Mouse (Mus musculus): ENCODE results near the gene Poc1a.
A peak's percentile ranks its signal among the peaks of the same experiment; 100 is the strongest.

The Poc1a gene

DNA sequence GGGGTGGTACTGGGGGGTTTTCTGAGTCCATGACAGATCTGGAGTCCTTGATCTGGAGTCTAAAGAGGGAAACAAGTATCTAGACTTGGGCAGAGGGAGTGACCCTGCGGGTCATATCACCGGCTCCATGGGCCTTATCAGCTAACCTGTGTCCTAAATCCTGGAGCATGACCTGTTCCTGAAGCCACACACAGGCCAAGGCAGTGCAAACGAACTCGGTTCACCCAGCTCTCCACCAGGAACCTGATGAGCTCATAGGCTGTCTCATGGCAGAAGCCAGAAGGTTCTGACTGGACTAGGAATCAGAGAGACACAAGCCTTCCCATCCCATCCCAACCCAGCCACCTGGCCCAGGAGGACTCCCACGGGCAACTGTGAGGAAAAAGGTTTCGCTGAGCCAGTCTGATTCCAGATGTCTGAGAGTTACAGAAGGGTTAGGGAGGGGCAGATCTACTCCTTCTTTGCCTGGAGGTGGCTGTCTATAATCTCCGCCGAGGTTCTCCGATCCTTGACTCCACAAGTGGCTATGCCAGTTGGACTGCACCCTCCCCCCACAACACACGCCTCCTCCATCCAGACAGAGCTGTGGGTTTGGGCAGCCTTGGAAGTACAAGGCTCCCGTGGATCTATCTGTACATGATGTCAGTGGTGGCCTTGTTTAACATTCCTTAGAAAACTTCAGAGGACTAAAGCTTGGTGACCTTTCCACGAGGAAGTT is 15.3 kb upstream of the Poc1a start:
- DNase-seq (ENCODE audit: low read depth, low spot score): no peak

DNA sequence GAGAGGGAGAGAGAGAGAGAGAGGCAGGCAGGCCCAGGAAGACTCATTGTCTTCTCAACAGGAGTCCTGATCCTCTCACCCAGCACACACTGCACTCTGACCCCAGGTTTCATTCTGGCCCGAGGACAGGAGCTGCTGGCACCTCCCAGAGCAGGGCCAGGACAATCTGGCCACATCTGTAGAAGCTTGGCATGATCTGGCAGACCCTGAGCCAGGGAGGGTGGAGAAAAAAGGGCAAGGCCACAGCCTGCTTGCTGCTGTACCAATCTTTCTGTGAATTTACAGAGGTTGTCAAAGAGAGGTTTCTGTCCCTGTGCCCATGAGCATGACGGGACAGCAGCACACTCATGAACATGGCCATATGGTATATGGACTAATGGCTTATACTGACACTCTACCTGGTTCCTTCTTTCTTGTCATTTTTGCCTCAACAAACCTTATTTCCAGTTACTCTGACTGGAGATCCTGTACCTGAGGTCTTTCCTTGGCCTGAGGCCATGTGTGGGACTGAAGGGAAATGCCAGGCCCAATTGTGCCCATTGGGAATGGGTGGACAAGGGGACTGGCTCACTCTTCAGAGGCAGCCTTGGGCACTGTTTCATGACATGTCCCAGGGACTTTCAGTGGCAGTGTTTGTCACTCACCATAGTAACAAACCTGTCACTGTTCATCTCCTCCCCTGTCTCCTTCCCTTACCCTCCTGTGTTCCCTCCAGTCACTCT is 13.8 kb upstream of the Poc1a start:
- no peak for DNase-seq (ENCODE audit: low read depth, low spot score)

GRCm38 (mm10) chr9:106268421-106268820 is 12.4 kb upstream of the Poc1a start:
- no peak for DNase-seq (ENCODE audit: low read depth, low spot score)

- no peak for DNase-seq (ENCODE audit: low read depth, low spot score)
These were observed 11.6 kb upstream of the Poc1a start for GRCm38 (mm10) chr9:106269076-106269788.

GRCm38 (mm10) chr9:106269879-106270278 is 11.0 kb upstream of the Poc1a start:
- DNase-seq (ENCODE audit: low read depth, low spot score): no peak

GRCm38 (mm10) chr9:106270656-106271055 is 10.2 kb upstream of the Poc1a start:
- DNase-seq (ENCODE audit: low read depth, low spot score): no peak

- DNase-seq (ENCODE audit: low read depth, low spot score): no peak
These were observed 8.6 kb upstream of the Poc1a start for GRCm38 (mm10) chr9:106272288-106272687.

DNA sequence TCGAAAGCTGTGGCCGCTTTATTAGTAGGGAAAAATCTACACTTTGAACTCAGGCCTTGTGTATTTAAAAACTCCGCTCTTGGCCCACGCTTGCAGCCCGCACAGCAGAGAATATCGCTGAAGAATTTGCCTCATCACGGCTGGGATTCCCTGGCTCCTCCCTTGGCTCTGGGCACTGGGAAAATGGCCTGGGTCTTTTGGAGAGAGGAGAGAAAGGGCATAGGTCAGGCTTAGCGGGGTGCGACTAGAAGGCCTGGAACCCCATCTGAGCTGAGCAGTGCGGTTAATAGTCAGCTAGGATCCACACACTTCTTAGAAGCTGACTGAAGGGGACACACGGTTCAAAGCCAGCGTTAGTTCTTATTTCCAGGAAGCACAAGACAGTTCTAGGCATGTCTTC is 7.6 kb upstream of the Poc1a start:
- no peak for DNase-seq (ENCODE audit: low read depth, low spot score)

- no peak for DNase-seq (ENCODE audit: low read depth, low spot score)
These were observed 7.1 kb upstream of the Poc1a start for GRCm38 (mm10) chr9:106273791-106274190.

DNA sequence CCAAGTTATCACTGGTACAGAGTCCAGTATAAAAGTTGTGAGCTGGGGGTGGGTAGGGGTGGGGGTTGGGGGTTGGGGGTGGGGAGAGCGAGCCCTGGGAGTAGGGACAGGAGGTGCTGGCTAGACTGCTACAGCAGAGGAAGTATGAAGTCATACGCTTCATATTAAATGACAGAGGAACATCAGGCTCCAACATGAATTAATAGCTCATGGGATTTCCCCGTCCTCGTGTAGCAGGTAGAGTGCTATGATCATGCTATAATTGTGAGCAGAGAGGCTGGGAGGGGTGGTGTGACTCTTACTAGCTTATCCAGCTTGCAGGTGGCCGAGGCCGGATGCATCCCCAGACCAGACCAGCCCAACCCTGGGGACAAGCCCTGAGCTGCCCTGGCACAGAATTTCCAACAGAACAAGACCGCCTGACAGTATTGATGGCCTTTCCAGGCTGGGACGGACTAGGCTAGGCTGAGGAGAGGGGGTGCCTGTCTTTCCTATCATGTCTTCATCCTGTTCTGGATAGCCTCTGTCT is 6.1 kb upstream of the Poc1a start:
- DNase-seq (ENCODE audit: low read depth, low spot score): no peak

- no peak for DNase-seq (ENCODE audit: low read depth, low spot score)
These were observed 5.1 kb upstream of the Poc1a start for GRCm38 (mm10) chr9:106275806-106276205.

DNA sequence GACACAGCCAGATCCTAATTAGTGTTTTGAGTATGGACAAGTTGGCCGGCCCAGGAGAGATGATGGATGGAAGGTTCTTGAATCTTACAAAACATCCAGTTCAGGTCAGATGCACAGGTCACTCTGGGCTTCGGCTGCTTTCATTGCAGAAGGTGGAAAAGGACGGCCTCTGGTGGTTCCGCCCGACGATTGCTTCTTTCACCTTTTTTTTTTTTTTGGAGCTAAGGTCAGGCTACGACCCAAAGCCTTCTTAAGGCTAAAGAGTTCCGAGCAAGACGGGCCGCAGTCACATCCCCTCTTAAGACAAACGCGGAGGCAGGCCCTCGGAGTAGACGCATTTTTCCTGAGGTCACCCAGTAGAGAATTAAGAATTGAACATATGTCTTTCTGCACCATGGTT is 475 bp upstream of the Poc1a start:
- peak; percentile 39 for DNase-seq (ENCODE audit: low read depth, low spot score)

GRCm38 (mm10) chr9:106282024-106282423 is 1.2 kb downstream of the Poc1a start:
- no peak for DNase-seq (ENCODE audit: low read depth, low spot score)

GRCm38 (mm10) chr9:106287165-106287564 is 6.3 kb downstream of the Poc1a start:
- no peak for DNase-seq (ENCODE audit: low read depth, low spot score)

DNA sequence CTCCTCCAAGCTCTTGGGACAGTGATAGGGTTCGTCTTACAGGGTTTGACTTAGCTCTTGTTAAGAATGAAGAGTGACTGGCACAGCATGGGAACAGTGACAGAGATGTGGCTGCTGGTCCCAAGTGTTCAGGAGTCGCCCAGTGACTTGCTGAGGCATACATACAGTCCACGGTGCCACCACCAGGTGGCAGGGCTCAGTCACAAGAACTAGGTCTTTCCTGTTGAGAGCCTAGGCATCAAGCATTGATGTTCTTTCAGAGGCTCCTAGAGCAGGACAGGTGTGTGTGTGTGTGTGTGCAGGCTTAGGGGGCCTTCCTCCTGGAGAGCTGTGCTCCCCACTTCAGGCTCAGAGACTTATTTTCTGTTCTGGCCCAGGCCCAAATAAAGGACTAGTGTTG is 8.0 kb downstream of the Poc1a start:
- peak; percentile 80 for DNase-seq (ENCODE audit: low read depth, low spot score)

GRCm38 (mm10) chr9:106289841-106290240 is 9.0 kb downstream of the Poc1a start:
- DNase-seq (ENCODE audit: low read depth, low spot score): no peak

DNA sequence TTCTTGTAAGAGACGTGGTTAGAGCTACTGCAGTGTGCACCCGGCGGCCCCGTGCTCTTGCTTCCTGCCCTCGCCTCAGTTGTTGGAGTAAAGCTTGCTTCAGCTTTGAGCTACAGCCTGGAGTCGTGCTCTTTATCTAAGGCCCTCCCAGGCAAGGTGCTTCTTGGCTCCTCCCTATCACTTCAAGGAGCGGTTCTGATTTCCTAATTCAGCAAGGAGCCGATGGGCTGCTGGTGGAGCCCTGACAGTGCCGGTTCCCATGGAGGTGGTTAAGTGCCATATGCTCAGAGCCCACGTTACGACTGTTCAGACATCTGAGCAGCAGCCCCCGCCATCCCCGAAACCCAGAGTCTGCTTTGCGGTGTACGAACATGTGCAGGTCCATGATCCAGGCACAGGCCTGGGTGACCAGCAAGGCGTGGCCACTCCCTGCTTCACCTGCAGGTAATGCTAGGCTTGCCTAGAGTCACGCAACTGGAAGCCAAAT is 9.8 kb downstream of the Poc1a start:
- no peak for DNase-seq (ENCODE audit: low read depth, low spot score)

- no peak for DNase-seq (ENCODE audit: low read depth, low spot score)
These were observed 12.8 kb downstream of the Poc1a start for GRCm38 (mm10) chr9:106293569-106294156.

GRCm38 (mm10) chr9:106296637-106297174 is 15.8 kb downstream of the Poc1a start:
- DNase-seq (ENCODE audit: low read depth, low spot score): no peak

GRCm38 (mm10) chr9:106300176-106300803 is 19.4 kb downstream of the Poc1a start:
- DNase-seq (ENCODE audit: low read depth, low spot score): no peak

GRCm38 (mm10) chr9:106300949-106301348 is 20.1 kb downstream of the Poc1a start:
- no peak for DNase-seq (ENCODE audit: low read depth, low spot score)

Data from forelimb bud, embryonic 11.5 days (tissue).